Mouse (Mus musculus): ENCODE data around the gene Kctd8.

GRCm38 (mm10) chr5:69215216-69215615 is 126.3 kb downstream of the Kctd8 start:
- no peak for TF ChIP-seq CTCF (IDR thresholded peaks at IDR 0.05; ENCODE audit: low read depth)
- no peak for TF ChIP-seq EP300 (optimal IDR thresholded peaks at IDR 0.05)

All from stomach, postnatal 0 days (tissue).